Mouse (Mus musculus) right cerebral cortex, postnatal 36 days (tissue): ENCODE measurements around the gene Ttc9.

Experiments used
- DNase-seq, 2 experiments: peaks; one replicate each; pipeline ENCODE4 v3.0.0; 2022; ENCODE audit warnings: low spot score in 2 of 2, mixed read lengths in 1 of 2

The Ttc9 gene

DNA sequence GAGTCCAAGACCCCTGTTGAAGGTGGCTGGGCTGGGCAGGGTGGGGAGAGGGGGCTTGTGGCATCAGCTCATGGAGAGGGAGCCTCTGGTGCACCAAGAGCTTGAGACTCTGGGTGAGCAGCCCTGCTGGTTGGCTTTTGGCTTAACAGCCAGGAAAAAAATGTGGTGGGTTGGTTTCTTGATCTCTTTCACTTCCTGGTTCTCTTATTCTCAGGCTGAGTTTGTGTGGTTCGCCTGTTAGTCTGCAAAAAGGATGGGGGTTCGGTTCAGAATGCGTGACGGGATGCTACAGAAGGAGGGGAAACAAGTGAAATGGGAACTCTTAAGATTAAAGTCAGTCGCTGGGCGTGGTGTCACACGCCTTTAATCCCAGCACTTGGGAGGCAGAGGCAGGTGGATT, 27.0 kb downstream of the Ttc9 start:
- no peak for DNase-seq

GRCm38 (mm10) chr12:81662076-81662475, 31.0 kb downstream of the Ttc9 start:
- no peak for DNase-seq

GRCm38 (mm10) chr12:81663116-81663515, 32.1 kb downstream of the Ttc9 start:
- DNase-seq = no peak

DNA sequence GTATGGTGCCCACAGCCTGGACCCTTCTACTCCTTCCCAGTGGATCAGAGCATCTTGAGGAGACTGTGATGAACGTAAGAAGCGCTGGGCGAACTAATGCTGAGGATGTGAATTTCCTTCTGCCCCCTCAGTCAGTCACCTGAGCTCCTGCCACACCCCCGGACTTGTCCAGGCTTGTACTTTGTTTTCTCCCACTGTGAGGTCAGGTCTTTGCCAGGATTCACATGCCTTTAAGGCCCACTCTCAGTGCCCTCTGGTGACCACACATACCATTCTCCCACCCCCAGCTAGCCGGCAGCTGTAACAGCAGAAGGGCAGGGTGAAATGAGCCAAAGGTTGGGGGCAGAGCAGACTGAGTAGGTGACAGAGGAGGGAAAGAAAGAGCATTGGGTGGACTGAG, 32.9 kb downstream of the Ttc9 start:
- DNase-seq = no peak

DNA sequence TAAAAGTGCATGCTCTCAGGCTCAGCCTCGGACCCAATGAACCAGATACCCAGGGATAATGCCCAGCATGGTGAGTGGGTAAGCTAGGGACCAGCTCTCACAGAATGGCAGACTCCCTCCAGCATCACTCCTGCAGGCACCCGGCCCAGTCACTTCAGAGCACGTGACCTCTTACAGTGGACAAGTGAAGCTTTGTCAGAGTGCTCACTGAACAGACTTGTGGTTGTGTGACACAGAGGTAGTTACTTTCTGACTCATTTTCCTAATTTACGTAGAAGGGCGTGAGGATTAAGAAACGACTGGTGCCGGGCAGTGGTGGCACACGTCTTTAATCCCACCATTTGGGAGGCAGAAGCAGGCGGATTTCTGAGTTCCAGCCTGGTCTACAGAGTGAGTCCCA, 37.4 kb downstream of the Ttc9 start:
- no peak for DNase-seq

GRCm38 (mm10) chr12:81675557-81675956, 44.5 kb downstream of the Ttc9 start:
- no peak for DNase-seq

DNA sequence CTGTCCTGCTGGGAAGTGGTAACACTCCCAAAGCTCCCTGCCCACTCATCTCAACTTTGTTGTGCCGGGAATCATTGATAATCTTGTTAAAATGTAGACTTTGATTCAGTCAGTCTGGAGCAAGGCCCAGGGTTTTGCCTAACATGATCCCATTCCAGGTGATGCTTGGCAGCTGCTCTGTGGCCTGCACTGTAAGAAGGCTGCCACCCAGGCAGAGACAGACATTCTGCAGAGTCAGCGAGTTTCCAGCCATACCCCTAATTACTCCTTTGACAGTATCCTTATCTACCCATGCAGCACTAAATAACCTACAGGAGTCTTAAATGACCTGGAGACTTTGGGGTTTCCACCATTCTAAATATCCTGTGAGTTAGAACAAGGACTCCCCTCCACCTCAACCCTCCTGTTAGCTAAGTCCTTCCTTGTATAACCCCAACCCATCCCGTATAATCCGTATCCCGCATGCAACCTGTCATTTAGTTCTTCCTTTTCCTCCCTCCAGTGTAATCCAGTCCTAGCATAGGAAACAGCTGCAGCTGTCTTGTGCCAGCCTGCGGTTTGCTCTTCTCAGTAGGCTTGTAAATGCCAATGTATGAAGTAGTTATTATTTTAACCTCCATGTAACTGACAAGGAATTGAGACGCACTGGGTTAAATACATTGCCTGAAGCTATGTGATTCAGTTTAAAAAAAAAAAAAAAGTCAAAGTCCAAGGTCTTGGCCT, 48.9 kb downstream of the Ttc9 start:
- no peak for DNase-seq

GRCm38 (mm10) chr12:81683395-81683794, 52.3 kb downstream of the Ttc9 start:
- no peak for DNase-seq

- no peak for DNase-seq
Observed at GRCm38 (mm10) chr12:81684096-81684495, 53.0 kb downstream of the Ttc9 start.

DNA sequence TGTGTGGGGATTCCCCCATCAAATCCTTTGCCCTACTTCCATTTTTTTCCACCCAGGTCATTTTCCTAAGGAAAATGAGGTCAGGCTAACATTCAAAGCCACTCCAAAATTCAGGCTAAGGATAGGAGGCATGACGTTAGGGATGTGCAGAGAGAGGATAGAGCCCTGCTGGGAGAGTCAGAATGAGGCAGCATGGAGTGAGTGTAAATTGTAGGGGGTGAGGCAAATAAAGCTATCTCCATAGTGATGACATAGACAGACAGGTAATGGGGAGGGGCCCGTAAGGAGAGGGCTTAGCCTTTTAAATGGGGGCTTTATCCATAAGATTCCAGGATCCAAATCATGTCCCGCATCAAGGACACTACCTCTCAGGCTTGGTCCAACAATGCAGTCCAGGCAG, 54.9 kb downstream of the Ttc9 start:
- DNase-seq = no peak

GRCm38 (mm10) chr12:81686406-81687117, 55.5 kb downstream of the Ttc9 start:
- DNase-seq = no peak

DNA sequence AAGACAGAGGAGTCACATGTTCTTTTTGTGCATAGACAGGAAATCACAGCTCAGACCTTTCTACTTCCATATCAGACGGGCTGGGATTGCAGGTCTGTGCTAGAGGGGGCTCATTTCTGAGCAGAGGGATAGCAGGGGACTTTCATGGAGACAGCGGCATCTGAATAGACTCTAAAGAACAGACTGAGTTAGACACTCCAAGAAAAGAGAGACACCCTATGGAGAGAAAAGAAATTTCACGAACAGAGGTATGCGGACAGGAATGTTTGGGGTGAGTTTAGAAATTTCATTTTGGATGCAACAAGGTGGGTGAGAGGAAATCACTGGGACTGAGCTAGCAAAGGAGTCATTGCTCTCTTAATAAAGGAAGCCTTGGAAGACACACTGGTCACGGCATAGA, 56.8 kb downstream of the Ttc9 start:
- no peak for DNase-seq

GRCm38 (mm10) chr12:81688537-81688936, 57.5 kb downstream of the Ttc9 start:
- no peak for DNase-seq

- no peak for DNase-seq
Observed at GRCm38 (mm10) chr12:81689505-81690056, 58.5 kb downstream of the Ttc9 start.

DNA sequence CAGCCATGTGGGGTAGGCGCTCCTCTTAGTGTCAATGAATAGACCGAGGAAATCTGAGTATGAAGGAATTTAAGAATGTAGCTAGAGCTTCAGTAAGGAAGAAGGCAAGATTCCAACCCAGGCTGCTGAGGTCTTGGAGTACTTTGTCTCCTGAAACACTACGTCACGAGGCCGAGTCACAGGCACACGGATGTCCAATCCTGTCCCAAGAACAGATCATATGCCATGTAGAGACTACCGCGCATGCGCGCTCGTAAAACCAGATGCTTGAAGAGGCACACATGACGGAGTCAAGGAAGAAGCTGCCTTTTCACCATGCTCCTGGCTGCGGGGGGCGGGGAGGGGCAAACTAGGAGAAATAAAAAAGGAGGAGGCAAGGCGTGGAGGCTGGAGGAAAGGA, 59.1 kb downstream of the Ttc9 start:
- DNase-seq = no peak

DNA sequence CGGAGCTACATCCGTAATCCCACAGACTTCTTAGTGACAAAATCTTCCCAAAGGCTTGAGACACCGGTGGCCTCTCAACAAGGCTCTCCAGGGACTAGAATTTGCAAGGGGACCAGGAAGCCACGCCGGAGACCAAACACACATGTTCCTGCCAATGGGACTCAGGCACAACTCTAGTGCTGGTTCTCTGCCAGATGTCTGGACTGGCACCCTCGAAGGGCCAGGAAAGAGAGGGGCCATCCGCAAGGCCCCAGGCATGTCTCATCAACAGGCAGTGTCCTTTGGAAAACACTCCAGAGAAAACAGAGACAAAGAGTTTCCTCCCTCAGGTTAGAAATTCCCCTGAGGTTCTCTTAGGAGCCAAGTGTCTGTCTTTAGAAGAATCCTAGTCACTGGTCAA, 59.7 kb downstream of the Ttc9 start:
- DNase-seq = no peak

DNA sequence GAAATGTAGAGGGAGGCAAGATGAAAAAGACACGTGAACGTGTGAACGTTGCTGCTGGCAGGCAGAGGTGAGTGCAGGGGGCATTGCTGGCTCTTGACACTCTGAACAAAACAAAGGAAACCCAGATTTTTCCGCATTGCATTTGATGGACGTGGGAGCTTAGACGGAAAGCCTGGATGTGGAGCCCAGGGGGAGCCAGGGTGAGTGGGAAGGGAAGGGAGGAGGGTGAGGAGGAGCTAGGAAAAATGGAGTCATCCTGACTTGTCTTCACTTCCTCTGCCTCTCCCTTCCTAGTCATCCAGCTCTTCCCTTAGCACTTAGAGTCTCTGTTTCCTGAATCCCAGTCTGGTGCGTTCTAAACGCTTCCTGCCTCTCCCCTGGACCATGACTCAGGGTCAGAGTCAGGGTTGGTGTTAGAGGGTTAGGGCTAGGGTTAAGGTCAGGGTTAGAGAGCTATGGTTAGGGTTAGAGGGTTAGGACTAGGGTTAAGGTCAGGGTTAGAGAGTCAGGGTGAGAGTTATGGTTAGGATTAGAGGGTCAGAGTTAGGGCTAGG, 60.2 kb downstream of the Ttc9 start:
- DNase-seq = no peak

DNA sequence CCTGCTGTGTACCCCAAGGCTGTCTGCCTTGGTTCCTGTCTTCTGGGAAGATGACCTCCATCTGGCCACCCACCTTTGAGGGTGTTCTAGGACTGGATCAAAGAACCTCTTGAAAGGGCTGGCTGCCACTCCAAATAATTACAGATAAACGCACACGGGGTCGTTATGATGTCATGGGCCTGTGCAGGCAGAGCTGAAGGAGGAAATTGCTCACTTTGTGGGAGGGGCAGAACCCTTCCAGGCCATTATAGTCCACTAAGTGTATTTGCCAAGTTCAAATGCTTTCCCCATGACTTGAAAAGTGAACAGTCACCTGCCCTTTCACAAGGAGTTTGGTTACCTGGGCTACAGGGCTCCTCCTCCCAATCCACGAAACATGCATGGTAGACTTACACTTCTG, 67.0 kb downstream of the Ttc9 start:
- no peak for DNase-seq

GRCm38 (mm10) chr12:81702903-81703302, 71.9 kb downstream of the Ttc9 start:
- no peak for DNase-seq

- no peak for DNase-seq
Observed at GRCm38 (mm10) chr12:81712618-81713017, 81.6 kb downstream of the Ttc9 start.
